Mouse (Mus musculus): Measurements from ENCODE around the gene Foxo1.

DNA sequence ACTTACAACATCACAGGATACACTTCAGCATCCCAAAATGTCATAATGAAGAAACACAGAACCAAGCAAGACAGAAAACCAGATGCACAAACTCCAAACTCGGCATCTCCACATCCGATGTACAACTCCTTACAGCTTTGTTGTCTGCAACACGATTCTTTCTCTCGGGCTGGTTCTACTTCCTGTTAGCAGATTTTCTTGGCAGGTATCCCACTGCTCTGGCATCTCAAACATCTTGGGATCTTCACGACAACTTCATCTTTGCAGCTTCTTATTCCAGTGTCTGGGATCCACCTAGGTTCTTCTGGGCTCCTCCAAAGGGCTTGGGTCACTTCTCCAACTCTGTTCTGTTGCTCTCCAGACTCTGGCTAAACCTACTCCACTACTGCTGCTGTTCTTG, 46.2 kb upstream of the Foxo1 start:
- TF ChIP-seq CTCF (IDR thresholded peaks at IDR 0.05; ENCODE audit: extremely low read depth, insufficient read depth, low read length), result no peak
- no peak for TF ChIP-seq POLR2A (IDR thresholded peaks at IDR 0.05; ENCODE audit: extremely low read depth, insufficient read depth, low read length)

All from cortical plate, adult 2 months (tissue).